Mouse (Mus musculus) layer of hippocampus, postnatal 10 days (tissue): Measurements from ENCODE around the gene Irf4. TPM values are rescaled to one million over a fixed set of nuclear protein-coding genes. Genes with fewer than 3 reads are reported as not detected.

Experiments used
- DNase-seq, 2 experiments: peaks; one replicate each; pipeline ENCODE4 v3.0.0; 2021; ENCODE audit warnings: low spot score in 2 of 2
- total RNA-seq, 2 experiments: library from RNA; stranded (reverse); gene quantifications; 2 replicates each; pipeline ENCODE4 v1.2.3; 2021

Irf4 gene
- total RNA-seq, 2 experiments from 2014 or later: 0.07 to 0.11 TPM

GRCm38 (mm10) chr13:30737257-30737656 is 11.8 kb upstream of the Irf4 start:
- DNase-seq: no peak

GRCm38 (mm10) chr13:30738310-30738840 is 10.7 kb upstream of the Irf4 start:
- no peak for DNase-seq

GRCm38 (mm10) chr13:30741172-30741571 is 7.9 kb upstream of the Irf4 start:
- no peak for DNase-seq

- DNase-seq: no peak
These were observed 6.5 kb upstream of the Irf4 start for GRCm38 (mm10) chr13:30742411-30742970.

GRCm38 (mm10) chr13:30745121-30745520 is 3.9 kb upstream of the Irf4 start:
- no peak for DNase-seq

GRCm38 (mm10) chr13:30747068-30747467 is 2.0 kb upstream of the Irf4 start:
- DNase-seq: no peak

GRCm38 (mm10) chr13:30747504-30747903 is 1.5 kb upstream of the Irf4 start:
- DNase-seq: no peak

GRCm38 (mm10) chr13:30748321-30748720 is 705 bp upstream of the Irf4 start:
- no peak for DNase-seq

GRCm38 (mm10) chr13:30749557-30750141 is 623 bp downstream of the Irf4 start:
- no peak for DNase-seq

- no peak for DNase-seq
These were observed 1.7 kb downstream of the Irf4 start for GRCm38 (mm10) chr13:30750461-30751303.

- DNase-seq: no peak
These were observed 2.2 kb downstream of the Irf4 start for GRCm38 (mm10) chr13:30751304-30751580.

- DNase-seq: no peak
These were observed 3.7 kb downstream of the Irf4 start for GRCm38 (mm10) chr13:30752581-30753187.

- DNase-seq: no peak
These were observed 4.4 kb downstream of the Irf4 start for GRCm38 (mm10) chr13:30753441-30753840.

GRCm38 (mm10) chr13:30754066-30754465 is 5.0 kb downstream of the Irf4 start:
- no peak for DNase-seq

GRCm38 (mm10) chr13:30754825-30755476 is 5.9 kb downstream of the Irf4 start:
- no peak for DNase-seq

GRCm38 (mm10) chr13:30755577-30755976 is 6.6 kb downstream of the Irf4 start:
- no peak for DNase-seq

GRCm38 (mm10) chr13:30755998-30756639 is 7.1 kb downstream of the Irf4 start:
- no peak for DNase-seq

GRCm38 (mm10) chr13:30757264-30757900 is 8.4 kb downstream of the Irf4 start:
- DNase-seq: no peak

- no peak for DNase-seq
These were observed 9.9 kb downstream of the Irf4 start for GRCm38 (mm10) chr13:30758789-30759381.
